Mouse (Mus musculus): ENCODE results near the gene Trap1.
"Not testable (repeated sequence)": the region's sequence is repeated elsewhere in the genome, so short reads cannot be mapped to it uniquely, and the experiment has no call there.

- not testable (repeated sequence) for TF ChIP-seq CTCF (IDR thresholded peaks at IDR 0.05; ENCODE audit: borderline replicate concordance, insufficient read depth, low read length); POLR2A (IDR thresholded peaks at IDR 0.05; ENCODE audit: low read depth, low read length)
Measured at GRCm38 (mm10) chr16:4080419-4080818, 2.8 kb upstream of the Trap1 start.
